26 mouse cellular contexts compared by ENCODE assay signal in the genomic region with DNA sequence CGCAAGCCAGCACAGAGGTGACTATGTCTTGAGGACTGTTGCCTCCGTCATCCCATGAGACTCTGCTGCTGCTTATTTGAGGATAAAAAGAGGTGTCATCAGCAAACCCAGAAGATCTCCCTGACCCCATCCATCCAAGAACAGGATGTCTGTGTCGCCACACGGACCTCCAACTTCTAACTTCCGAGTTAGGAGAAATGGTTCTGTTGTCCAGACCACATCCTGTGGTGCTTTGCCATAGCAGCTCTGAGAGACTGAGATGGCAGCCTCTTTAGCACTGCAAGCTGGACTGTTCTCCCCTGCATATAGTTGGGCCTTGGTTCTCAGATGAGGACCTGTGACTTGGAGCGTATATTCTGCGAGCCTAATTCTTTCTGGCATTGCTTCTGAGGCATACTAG.
DNase-seq lines count a peak whose midpoint lies in the region; ATAC-seq lines count a peak whose summit lies in the region.
"Had no signal": no experiment of that assay in that cellular context is flagged by ENCODE, and none has a peak within 500 bp of the region (broad histone marks: within the 10 kb centered on the region; RNA-seq: fewer than 3 reads in every experiment).

No protein-coding gene starts in this region.

- H3K9me3 ChIP-seq in forebrain, embryonic 13.5 days (replicated peaks): no peaks in the 10 kb centered on the region
- H3K9me3 ChIP-seq in forebrain, embryonic 11.5 days (ENCODE audit: control insufficient read depth, low read length): no peaks in the 10 kb centered on the region
- no peaks in the 10 kb centered on the region for H3K9me3 ChIP-seq in intestine, embryonic 16.5 days (ENCODE audit: control insufficient read depth, low read length)
- H3K9me3 ChIP-seq: embryonic facial prominence, embryonic 12.5 days; embryonic facial prominence, embryonic 15.5 days; heart, embryonic 12.5 days; heart, embryonic 15.5 days had no signal

- H3K36me3 ChIP-seq in forebrain, embryonic 13.5 days (ENCODE audit: poor library complexity, severe bottlenecking): peaks cover 48% of the 10 kb centered on the region
- peaks cover 2% of the 10 kb centered on the region; the same call in 1 of the 2 replicates for H3K36me3 ChIP-seq in forebrain, embryonic 11.5 days (ENCODE audit: control insufficient read depth, insufficient read depth, low read length)
- H3K36me3 ChIP-seq in intestine, embryonic 16.5 days (ENCODE audit: control insufficient read depth, insufficient read depth, low read length): no peaks in the 10 kb centered on the region
- H3K36me3 ChIP-seq: embryonic facial prominence, embryonic 15.5 days; heart, embryonic 12.5 days; heart, embryonic 15.5 days had no signal

- no peak for DNase-seq in forebrain, embryonic 11.5 days (ENCODE audit: low spot score)
- DNase-seq in 416B (ENCODE audit: low read depth): peak; percentile 67
- DNase-seq in thymus, postnatal 4 days: no peak
- no peak for DNase-seq in cerebellum, postnatal 10 days
- DNase-seq: adrenal gland, adult 2 months; adrenal gland, postnatal 14 days; cerebellum, adult 11 months; cerebellum, adult 2 months; cerebellum, adult 9-11 months; forebrain, postnatal 0 days; gastrocnemius, adult 2 months; gastrocnemius, postnatal 14 days; heart, adult 18-20 months; heart, postnatal 10 days; heart, postnatal 36 days; kidney, adult 11 months had no signal

- ATAC-seq in forebrain, embryonic 13.5 days: no peak
- no peak for ATAC-seq in forebrain, embryonic 11.5 days (replicated peaks; ENCODE audit: low FRiP score)
- peak; percentile 34 for ATAC-seq in CD4-positive, CD25-positive, alpha-beta regulatory T cell, adult 4 months
- ATAC-seq in hematopoietic stem cell, adult 5-6 weeks (replicated peaks in 1 of 2; ENCODE audit: insufficient read depth in 1 of 2, low FRiP score in 2 of 2, low TSS enrichment in 1 of 2, low read depth in 1 of 2, poor library complexity in 2 of 2, severe bottlenecking in 2 of 2): peak; percentile 30 to 62; a peak in 3 of 4 replicates
- no peak for ATAC-seq in intestine, embryonic 16.5 days
- ATAC-seq: forebrain, postnatal 0 days; hindbrain, postnatal 0 days had no signal

- 93% methylated on average over 7 of the region's 7 CpGs for WGBS in forebrain, embryonic 13.5 days
- 96% methylated on average over 7 of the region's 7 CpGs for WGBS in forebrain, embryonic 11.5 days
- whole genome bisulfite sequencing in intestine, embryonic 16.5 days: 87% methylated on average over 7 of the region's 7 CpGs

- no peaks in the 10 kb centered on the region for H3K27me3 ChIP-seq in forebrain, embryonic 13.5 days
- H3K27me3 ChIP-seq in forebrain, embryonic 11.5 days (ENCODE audit: control insufficient read depth, insufficient read depth, low read length): no peaks in the 10 kb centered on the region
- no peaks in the 10 kb centered on the region for H3K27me3 ChIP-seq in intestine, embryonic 16.5 days (replicated peaks; ENCODE audit: control insufficient read depth, insufficient read depth, low read length)
- H3K27me3 ChIP-seq: embryonic facial prominence, embryonic 12.5 days; embryonic facial prominence, embryonic 15.5 days; heart, embryonic 12.5 days had no signal

- peak overlapping the region; percentile 37; the same call in 1 of the 2 replicates for H3K27ac ChIP-seq in forebrain, embryonic 13.5 days
- H3K27ac ChIP-seq in forebrain, embryonic 11.5 days (ENCODE audit: low read depth, low read length): no peak overlapping the region
- H3K27ac ChIP-seq in intestine, embryonic 16.5 days (ENCODE audit: low read length): no peak overlapping the region
- H3K27ac ChIP-seq: embryonic facial prominence, embryonic 12.5 days; embryonic facial prominence, embryonic 15.5 days; gastrocnemius, adult 2 months; heart, embryonic 15.5 days; hindbrain, embryonic 14.5 days; hindbrain, postnatal 0 days had no signal

- H3K4me1 ChIP-seq in forebrain, embryonic 13.5 days: peaks cover 43% of the 10 kb centered on the region
- H3K4me1 ChIP-seq in forebrain, embryonic 11.5 days (replicated peaks; ENCODE audit: control insufficient read depth, insufficient read depth, low read length): peaks cover 21% of the 10 kb centered on the region
- no peaks in the 10 kb centered on the region for H3K4me1 ChIP-seq in intestine, embryonic 16.5 days (ENCODE audit: control insufficient read depth, insufficient read depth, low read length)

- H3K4me3 ChIP-seq in forebrain, embryonic 13.5 days: no peak overlapping the region
- H3K4me3 ChIP-seq in forebrain, embryonic 11.5 days (ENCODE audit: low read depth, low read length): no peak overlapping the region
- no peak overlapping the region for H3K4me3 ChIP-seq in intestine, embryonic 16.5 days (ENCODE audit: low read length)
- H3K4me3 ChIP-seq: embryonic facial prominence, embryonic 12.5 days; embryonic facial prominence, embryonic 15.5 days; gastrocnemius, adult 2 months; heart, embryonic 12.5 days; heart, embryonic 15.5 days had no signal

- H3K9ac ChIP-seq in forebrain, embryonic 13.5 days: no peak overlapping the region
- no peak overlapping the region for H3K9ac ChIP-seq in forebrain, embryonic 11.5 days (ENCODE audit: low read length)
- no peak overlapping the region for H3K9ac ChIP-seq in intestine, embryonic 16.5 days (ENCODE audit: low read depth, low read length)
- H3K9ac ChIP-seq: embryonic facial prominence, embryonic 12.5 days; embryonic facial prominence, embryonic 15.5 days; forebrain, postnatal 0 days; heart, embryonic 12.5 days; heart, embryonic 15.5 days; hindbrain, embryonic 14.5 days had no signal

- H3K4me2 ChIP-seq in forebrain, embryonic 13.5 days: no peak overlapping the region
- H3K4me2 ChIP-seq in forebrain, embryonic 11.5 days (ENCODE audit: low read depth, low read length, severe bottlenecking): no peak overlapping the region
- H3K4me2 ChIP-seq in intestine, embryonic 16.5 days (ENCODE audit: low read depth, low read length): no peak overlapping the region
- H3K4me2 ChIP-seq: embryonic facial prominence, embryonic 12.5 days; embryonic facial prominence, embryonic 15.5 days; heart, embryonic 12.5 days; heart, embryonic 15.5 days; hindbrain, embryonic 14.5 days had no signal

Comparison
In these comparisons a context has a peak if more than half of its experiments do, and no peak if none do; other contexts are left out.
1. ATAC-seq: peak in CD4-positive, CD25-positive, alpha-beta regulatory T cell, adult 4 months (single experiment) and hematopoietic stem cell, adult 5-6 weeks (2 of 2); none in forebrain, embryonic 13.5 days (single experiment), forebrain, embryonic 11.5 days (single experiment) and intestine, embryonic 16.5 days (single experiment).